ENCODE assay signal across 8 mouse cellular contexts in genomic region chr14:47364742-47365449, GRCm38 (mm10). TPM values are rescaled to one million over a fixed set of nuclear protein-coding genes. Genes with fewer than 3 reads are reported as not detected.
DNase-seq lines count a peak whose midpoint lies in the region; ATAC-seq and TF ChIP-seq lines count a peak whose summit lies in the region.

No protein-coding gene starts in this region.

- H3K36me3 ChIP-seq in forebrain, embryonic 10.5 days (replicated peaks), result no peaks in the 10 kb centered on the region
- H3K36me3 ChIP-seq in forebrain, embryonic 16.5 days (ENCODE audit: control insufficient read depth, insufficient read depth), result no peaks in the 10 kb centered on the region
- no peaks in the 10 kb centered on the region for H3K36me3 ChIP-seq in ES-E14 (ENCODE audit: control insufficient read depth, insufficient read depth, low read length, poor library complexity, severe bottlenecking)
- H3K36me3 ChIP-seq in forebrain, embryonic 13.5 days (ENCODE audit: poor library complexity, severe bottlenecking), result no peaks in the 10 kb centered on the region
- no peaks in the 10 kb centered on the region for H3K36me3 ChIP-seq in intestine, postnatal 0 days (ENCODE audit: control insufficient read depth, insufficient read depth)

- H3K4me3 ChIP-seq in forebrain, embryonic 10.5 days, result peak overlapping the region; percentile 4; the same call in 1 of the 2 replicates
- H3K4me3 ChIP-seq in forebrain, embryonic 16.5 days (replicated peaks; ENCODE audit: low read length), result no peak overlapping the region
- H3K4me3 ChIP-seq in ES-E14 (ENCODE audit: insufficient read depth in 1 of 2, low read depth in 1 of 2, low read length in 2 of 2, poor library complexity in 1 of 2, severe bottlenecking in 1 of 2), result peak overlapping the region; percentile 55 to 65
- no peak overlapping the region for H3K4me3 ChIP-seq in forebrain, embryonic 13.5 days
- 0 out of 2 replicates have a peak overlapping the region, but pooled peaks have one; percentile 4 for H3K4me3 ChIP-seq in intestine, postnatal 0 days (ENCODE audit: low read depth, low read length)

- no peak overlapping the region for H3K9ac ChIP-seq in forebrain, embryonic 16.5 days (replicated peaks; ENCODE audit: low read depth, low read length)
- H3K9ac ChIP-seq in ES-E14 (ENCODE audit: insufficient read depth, low read depth, low read length, poor library complexity, severe bottlenecking), result peak overlapping the region; percentile 13; the same call in 1 of the 2 replicates
- no peak overlapping the region for H3K9ac ChIP-seq in forebrain, embryonic 13.5 days
- H3K9ac ChIP-seq in intestine, postnatal 0 days (ENCODE audit: low read depth, low read length), result peak overlapping the region; percentile 31; the same call in 1 of the 2 replicates

- 0 out of 2 replicates have a peak overlapping the region, but pooled peaks have one; percentile 6 for H3K27ac ChIP-seq in forebrain, embryonic 10.5 days
- no peak overlapping the region for H3K27ac ChIP-seq in forebrain, embryonic 16.5 days (ENCODE audit: low read length)
- peak overlapping the region; percentile 37; the same call in 1 of the 2 replicates for H3K27ac ChIP-seq in ES-E14 (ENCODE audit: insufficient read depth, low read depth, low read length, poor library complexity, severe bottlenecking)
- no peak overlapping the region for H3K27ac ChIP-seq in forebrain, embryonic 13.5 days
- H3K27ac ChIP-seq in intestine, postnatal 0 days (ENCODE audit: low read depth, low read length), result peak overlapping the region; percentile 92

- ATAC-seq in forebrain, embryonic 16.5 days, result no peak
- no peak for ATAC-seq in forebrain, embryonic 13.5 days
- peak; percentile 95 for ATAC-seq in intestine, postnatal 0 days
- ATAC-seq in megakaryocyte progenitor cell, adult 5-6 weeks (replicated peaks; ENCODE audit: poor library complexity), result peak; percentile 69

- WGBS in forebrain, embryonic 10.5 days, result 48% methylated on average over 21 of the region's 21 CpGs
- 42% methylated on average over 21 of the region's 21 CpGs for WGBS in forebrain, embryonic 16.5 days
- 40% methylated on average over 21 of the region's 21 CpGs for WGBS in forebrain, embryonic 13.5 days
- 20% methylated on average over 21 of the region's 21 CpGs for whole genome bisulfite sequencing in intestine, postnatal 0 days

- H3K27me3 ChIP-seq in forebrain, embryonic 10.5 days (ENCODE audit: poor library complexity, severe bottlenecking), result no peaks in the 10 kb centered on the region
- H3K27me3 ChIP-seq in forebrain, embryonic 16.5 days (replicated peaks; ENCODE audit: control insufficient read depth, insufficient read depth, low read length), result no peaks in the 10 kb centered on the region
- H3K27me3 ChIP-seq in forebrain, embryonic 13.5 days, result no peaks in the 10 kb centered on the region
- H3K27me3 ChIP-seq in intestine, postnatal 0 days (replicated peaks; ENCODE audit: control insufficient read depth, insufficient read depth, low read length), result no peaks in the 10 kb centered on the region

- no peak for DNase-seq in forebrain, embryonic 10.5 days (ENCODE audit: extremely low spot score, low spot score)
- peak; percentile 83 for DNase-seq in ES-E14 (ENCODE audit: low read depth, low spot score)
- peak; percentile 45 to 51 for DNase-seq in urinary bladder, postnatal 36 days (ENCODE audit: low spot score in 2 of 2)
- no peak for DNase-seq in right cerebral cortex, postnatal 14 days

- in situ Hi-C loops in ES-E14 (cut with MboI; ENCODE audit: low sequenced_read_pairs in 2 of 2, unreplicated experiment in 2 of 2), result no loop called here

- no peak for TF ChIP-seq CTCF in intestine, postnatal 0 days (IDR thresholded peaks at IDR 0.05; ENCODE audit: low read depth)

- no peaks in the 10 kb centered on the region for H3K9me3 ChIP-seq in forebrain, embryonic 10.5 days
- no peaks in the 10 kb centered on the region for H3K9me3 ChIP-seq in forebrain, embryonic 16.5 days (ENCODE audit: control insufficient read depth, low read length)
- no peaks in the 10 kb centered on the region for H3K9me3 ChIP-seq in ES-E14 (ENCODE audit: control insufficient read depth, insufficient read depth, low read depth, low read length)
- no peaks in the 10 kb centered on the region for H3K9me3 ChIP-seq in forebrain, embryonic 13.5 days (replicated peaks)
- no peaks in the 10 kb centered on the region for H3K9me3 ChIP-seq in intestine, postnatal 0 days (ENCODE audit: control insufficient read depth)

- peaks cover 16% of the 10 kb centered on the region for H3K4me1 ChIP-seq in forebrain, embryonic 10.5 days
- H3K4me1 ChIP-seq in forebrain, embryonic 16.5 days (replicated peaks; ENCODE audit: control insufficient read depth, insufficient read depth, low read length), result peaks cover 18% of the 10 kb centered on the region
- H3K4me1 ChIP-seq in ES-E14 (ENCODE audit: control insufficient read depth in 2 of 2, insufficient read depth in 2 of 2, low read length in 2 of 2, poor library complexity in 1 of 2), result peaks cover 4 to 12% of the 10 kb centered on the region in 2 experiments; a peak in 3 of 4 replicates
- H3K4me1 ChIP-seq in forebrain, embryonic 13.5 days, result peaks cover 32% of the 10 kb centered on the region
- 0 out of 2 replicates have a peak, but pooled peaks cover 9% of the 10 kb centered on the region for H3K4me1 ChIP-seq in intestine, postnatal 0 days (replicated peaks; ENCODE audit: control insufficient read depth, insufficient read depth, low read length)

- no peak overlapping the region for H3K4me2 ChIP-seq in forebrain, embryonic 16.5 days (ENCODE audit: low read length)
- peak overlapping the region; percentile 35; the same call in 1 of the 2 replicates for H3K4me2 ChIP-seq in forebrain, embryonic 13.5 days
- H3K4me2 ChIP-seq in intestine, postnatal 0 days (replicated peaks; ENCODE audit: low read depth), result peak overlapping the region; percentile 57

TF ChIP-seq in ES-E14, 5 proteins besides CTCF, POLR2A, EP300 and RAD21:
- TF ChIP-seq MAFK (IDR thresholded peaks at IDR 0.05; ENCODE audit: insufficient read depth, low read depth, low read length), result no peak
- TF ChIP-seq CHD2 (IDR thresholded peaks at IDR 0.05; ENCODE audit: low read depth, low read length), result no peak
- no peak for TF ChIP-seq ZNF384 (IDR thresholded peaks at IDR 0.05; ENCODE audit: low read depth, low read length)
- TF ChIP-seq ZC3H11A (IDR thresholded peaks at IDR 0.05; ENCODE audit: borderline replicate concordance, low read depth, low read length), result no peak
- TF ChIP-seq HCFC1 (IDR thresholded peaks at IDR 0.05; ENCODE audit: borderline replicate concordance, insufficient read depth, low read length), result no peak

RNA-seq across cellular contexts. Expression of gene Lgals3, which starts 2.7 kb away (rescaled TPM):
- polyA plus RNA-seq in forebrain, embryonic 10.5 days (2016; fragmentation: Nextera tagmentation; extraction: Ambion mirVana), result 0.20 and 0.29 TPM in 2 replicates
- polyA plus RNA-seq in forebrain, embryonic 16.5 days (2015; fragmentation: Nextera tagmentation; extraction: Ambion mirVana), result 2.2 and 2.9 TPM in 2 replicates
- total RNA-seq in ES-E14 (2012; rRNA removed), result 36.9 TPM in 2 replicates
- polyA plus RNA-seq in forebrain, embryonic 13.5 days (2015; fragmentation: Nextera tagmentation; extraction: Ambion mirVana), result 0.72 and 0.89 TPM in 2 replicates
- 207 and 273 TPM in 2 replicates for polyA plus RNA-seq in intestine, postnatal 0 days (2015; fragmentation: Nextera tagmentation; extraction: Ambion mirVana)
- total RNA-seq in megakaryocyte progenitor cell, adult 5-6 weeks (2015), result 26.1 and 43.8 TPM in 2 replicates
- 4.8 and 12.0 TPM in 2 replicates for total RNA-seq in megakaryocyte progenitor cell, adult 5-6 weeks (2017)

RNA-seq across cellular contexts. Expression of gene Dlgap5, which starts 53.3 kb away (rescaled TPM):
- 86.4 and 88.0 TPM in 2 replicates for polyA plus RNA-seq in forebrain, embryonic 10.5 days (2016; fragmentation: Nextera tagmentation; extraction: Ambion mirVana)
- polyA plus RNA-seq in forebrain, embryonic 16.5 days (2015; fragmentation: Nextera tagmentation; extraction: Ambion mirVana), result 15.9 and 16.5 TPM in 2 replicates
- 46.8 and 68.2 TPM in 2 replicates for total RNA-seq in ES-E14 (2012; rRNA removed)
- polyA plus RNA-seq in forebrain, embryonic 13.5 days (2015; fragmentation: Nextera tagmentation; extraction: Ambion mirVana), result 42.0 and 45.0 TPM in 2 replicates
- polyA plus RNA-seq in intestine, postnatal 0 days (2015; fragmentation: Nextera tagmentation; extraction: Ambion mirVana), result 5.1 and 6.3 TPM in 2 replicates
- 44.2 and 53.5 TPM in 2 replicates for total RNA-seq in megakaryocyte progenitor cell, adult 5-6 weeks (2015)
- total RNA-seq in megakaryocyte progenitor cell, adult 5-6 weeks (2017), result 75.3 and 77.0 TPM in 2 replicates

Comparison
In these comparisons a context has a peak if more than half of its experiments do, and no peak if none do; other contexts are left out.
1. H3K27ac ChIP-seq: peak in forebrain, embryonic 10.5 days (single experiment), ES-E14 (single experiment) and intestine, postnatal 0 days (single experiment); none in forebrain, embryonic 16.5 days (single experiment) and forebrain, embryonic 13.5 days (single experiment).
2. H3K4me3 ChIP-seq: peak in forebrain, embryonic 10.5 days (single experiment), ES-E14 (2 of 2) and intestine, postnatal 0 days (single experiment); none in forebrain, embryonic 16.5 days (single experiment) and forebrain, embryonic 13.5 days (single experiment).
3. DNase-seq: peak in ES-E14 (single experiment) and urinary bladder, postnatal 36 days (2 of 2); none in forebrain, embryonic 10.5 days (single experiment) and right cerebral cortex, postnatal 14 days (single experiment).
4. ATAC-seq: peak in intestine, postnatal 0 days (single experiment) and megakaryocyte progenitor cell, adult 5-6 weeks (single experiment); none in forebrain, embryonic 16.5 days (single experiment) and forebrain, embryonic 13.5 days (single experiment).
5. H3K9ac ChIP-seq: peak in ES-E14 (single experiment) and intestine, postnatal 0 days (single experiment); none in forebrain, embryonic 16.5 days (single experiment) and forebrain, embryonic 13.5 days (single experiment).
6. RNA of gene Lgals3, which starts 2.7 kb away (polyA plus RNA-seq): 207 to 273 TPM in intestine, postnatal 0 days; 2.2 to 2.9 TPM in forebrain, embryonic 16.5 days, 0.72 to 0.89 TPM in forebrain, embryonic 13.5 days and 0.20 to 0.29 TPM in forebrain, embryonic 10.5 days; every median in the first group is over 10 times any median in the second.